Mouse (Mus musculus) cerebellum, adult 11-12 months (tissue): ENCODE measurements around the gene Nudt9.

Experiments used
- DNase-seq: peaks from one replicate; pipeline ENCODE4 v3.0.0; 2022

The Nudt9 gene

DNA sequence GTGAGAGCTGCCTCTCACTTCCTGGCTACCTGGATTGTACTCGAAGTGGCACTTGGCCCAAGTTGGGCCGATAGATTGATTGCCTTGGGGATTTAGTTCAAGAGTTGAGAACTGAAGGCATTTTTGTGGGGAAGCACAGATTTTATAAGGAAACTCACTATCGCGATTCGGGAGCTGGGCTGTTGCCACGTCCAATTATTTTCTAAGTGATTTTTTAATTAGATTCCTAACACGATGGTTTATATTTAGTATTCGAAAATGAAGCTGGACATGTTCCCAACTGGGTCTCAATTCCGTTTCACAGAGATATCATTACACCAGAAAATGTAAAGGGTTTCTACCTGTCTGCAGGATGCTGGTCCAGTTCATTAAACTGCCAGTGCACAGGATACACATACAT lies 39.3 kb downstream of the Nudt9 start:
- DNase-seq: no peak

DNA sequence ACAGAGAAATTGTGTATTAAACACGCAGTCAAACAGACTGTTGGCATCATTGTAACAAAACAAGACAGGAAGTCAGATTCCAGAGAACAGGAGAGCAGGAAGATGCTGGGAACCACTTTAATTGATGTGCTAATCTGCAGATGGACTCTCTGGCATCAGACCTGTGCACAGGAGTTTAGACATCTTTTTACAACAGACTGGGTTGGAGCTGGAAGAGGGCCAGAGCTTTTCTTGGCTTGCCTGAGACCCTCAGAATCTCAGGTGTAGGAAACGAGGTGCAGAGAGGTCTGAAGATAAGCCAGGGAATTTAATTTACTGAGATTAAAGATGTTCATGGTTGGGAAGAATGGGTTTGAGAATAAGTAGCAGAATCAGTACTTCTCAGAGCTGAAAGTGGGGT lies 43.6 kb downstream of the Nudt9 start:
- no peak for DNase-seq

DNA sequence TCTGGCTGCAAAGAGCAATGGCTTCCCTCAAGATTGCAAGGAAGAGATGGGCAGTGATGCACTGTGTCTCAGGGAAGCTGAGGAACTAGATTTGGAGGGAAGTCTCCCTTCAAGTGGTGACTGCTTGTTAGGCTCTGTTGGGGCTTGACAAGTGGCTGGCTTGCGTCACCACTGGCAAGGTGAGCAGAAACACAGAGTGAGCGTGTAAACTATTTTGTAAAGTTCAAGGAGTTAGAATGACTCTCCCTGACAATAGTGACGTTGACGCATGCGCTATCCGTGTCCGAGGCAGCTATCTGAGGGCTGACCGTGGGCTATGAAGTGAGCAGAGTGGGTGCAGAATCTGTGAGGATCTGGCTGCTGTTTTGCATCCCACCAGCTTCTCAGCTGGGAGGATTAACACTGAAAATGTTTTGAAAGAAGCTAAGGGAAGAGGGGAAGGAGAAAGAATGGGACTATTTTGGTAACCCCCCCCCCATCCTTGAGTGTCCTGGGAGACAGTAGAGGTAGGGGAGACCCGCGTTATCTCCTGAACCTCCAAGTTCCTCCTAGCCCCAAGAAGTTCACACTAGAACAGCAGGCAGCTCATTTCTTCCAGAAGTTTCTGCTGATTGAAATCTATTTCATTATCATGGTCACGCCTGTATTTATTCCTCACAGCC lies 49.4 kb downstream of the Nudt9 start:
- no peak for DNase-seq

DNA sequence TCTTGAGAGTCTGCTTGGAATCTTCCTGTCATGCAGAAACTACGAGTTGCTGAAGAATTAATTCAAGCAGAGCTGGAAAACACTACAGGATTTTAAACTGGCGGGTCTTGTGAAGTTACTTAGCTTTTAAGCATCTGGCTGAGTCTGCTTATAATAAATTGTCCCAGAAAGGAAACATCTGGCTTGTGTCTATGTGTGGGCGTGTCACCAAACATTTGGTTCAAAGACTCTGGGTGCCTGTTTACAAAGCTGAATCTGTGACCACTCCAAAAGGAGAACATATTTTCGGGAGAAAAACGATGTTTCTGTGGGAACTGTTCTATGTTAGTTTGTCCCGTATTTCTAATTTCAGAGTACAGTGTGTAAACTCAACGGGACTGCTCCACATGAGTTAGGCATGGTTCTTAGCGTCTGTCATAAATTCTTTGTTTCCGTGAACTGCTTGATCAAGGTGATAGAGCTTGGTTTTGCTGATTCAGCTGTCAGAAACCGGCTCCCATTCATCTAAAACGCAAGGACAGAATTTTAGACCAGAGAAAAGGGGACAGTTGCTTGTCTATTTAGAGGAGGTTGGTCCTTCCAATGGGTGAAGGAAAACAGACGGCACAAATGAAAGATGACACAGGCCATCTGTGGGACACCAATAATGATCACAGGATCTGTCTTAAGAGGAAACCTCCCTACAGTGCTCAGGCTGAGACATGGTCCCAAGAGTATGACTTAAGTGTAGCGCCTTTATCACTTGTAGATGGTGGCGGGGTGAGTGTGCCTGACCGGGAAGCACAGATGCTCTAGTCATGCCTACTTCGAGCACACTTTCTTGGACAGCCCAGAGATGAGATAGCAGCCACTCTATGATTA lies 50.2 kb downstream of the Nudt9 start:
- no peak for DNase-seq

DNA sequence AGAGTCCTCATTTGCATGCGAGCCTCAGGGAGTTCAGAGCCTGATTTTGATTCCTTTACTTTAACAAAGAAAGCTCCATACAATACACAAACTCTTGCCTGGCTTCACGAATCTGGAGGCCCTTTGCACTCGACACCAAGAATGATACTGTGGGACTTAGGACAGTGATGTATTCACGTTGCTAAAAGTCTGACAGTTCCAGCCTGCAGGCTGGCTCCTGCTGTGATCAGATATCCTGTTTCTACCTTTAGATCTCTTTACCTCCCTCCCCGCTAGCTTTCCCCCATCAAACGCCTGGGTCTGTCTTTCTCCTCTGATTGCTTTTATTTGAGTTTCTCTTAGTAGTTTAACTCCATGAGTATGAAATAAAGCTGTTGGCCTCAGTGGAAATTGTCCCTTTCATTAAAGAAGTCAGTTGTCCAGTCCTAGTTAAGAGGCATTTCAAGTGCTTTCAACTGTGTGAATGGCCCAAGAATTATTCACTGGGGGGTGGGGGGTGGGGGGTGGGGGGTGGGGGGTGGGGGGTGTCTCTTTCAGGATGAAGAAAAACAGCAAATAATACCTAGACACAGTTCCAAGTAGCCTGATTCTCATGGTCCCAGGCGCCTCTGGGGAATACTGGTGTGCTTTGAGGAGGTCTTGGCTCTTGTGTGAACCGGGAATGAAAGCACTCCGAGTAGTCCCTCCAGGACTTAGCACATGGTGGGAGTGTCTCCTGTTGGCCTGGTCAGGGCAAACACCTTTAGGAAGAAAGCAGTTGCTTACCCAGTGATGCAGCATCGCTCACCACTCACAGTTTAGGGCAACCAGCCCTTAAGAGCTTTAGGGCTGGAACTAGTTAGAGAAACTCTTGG lies 55.8 kb downstream of the Nudt9 start:
- DNase-seq: no peak

DNA sequence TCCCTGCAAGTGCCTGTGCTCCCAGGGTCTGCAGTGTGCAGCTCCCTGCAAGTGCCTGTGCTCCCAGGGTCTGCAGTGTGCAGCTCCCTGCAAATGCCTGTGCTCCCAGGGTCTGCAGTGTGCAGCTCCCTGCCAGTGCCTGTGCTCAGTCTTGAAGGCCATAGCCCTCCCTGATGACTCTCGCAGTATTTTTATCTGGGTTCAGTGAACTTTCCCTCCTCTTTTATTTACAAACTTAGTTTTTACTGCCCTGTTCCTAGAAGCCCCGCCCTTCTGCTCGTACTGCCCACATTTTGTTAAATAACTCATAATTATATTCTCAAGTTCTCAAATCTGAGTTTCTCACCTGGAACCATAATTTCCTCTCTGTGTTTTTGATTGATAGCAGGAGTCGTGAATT lies 57.1 kb downstream of the Nudt9 start:
- no peak for DNase-seq

DNA sequence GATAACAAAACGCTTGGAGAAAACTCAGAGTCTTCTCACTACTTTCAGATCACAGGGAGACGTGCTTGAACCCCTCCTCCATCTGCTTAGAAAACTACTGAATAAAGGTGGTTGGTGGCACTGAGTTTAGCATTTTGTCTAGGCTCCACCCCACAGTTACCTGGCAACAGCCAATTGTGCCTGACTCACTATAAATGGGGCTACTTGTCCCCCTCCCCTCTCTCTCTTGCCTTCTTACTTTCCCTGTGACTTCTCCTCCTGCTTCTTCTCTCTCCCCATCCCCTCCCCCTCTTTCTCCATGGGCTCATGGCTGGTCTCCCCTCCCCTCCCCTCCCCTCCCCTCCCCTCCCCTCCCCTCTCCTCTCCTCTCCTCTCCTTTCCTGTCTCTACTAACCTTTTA lies 58.0 kb downstream of the Nudt9 start:
- DNase-seq: no peak

DNA sequence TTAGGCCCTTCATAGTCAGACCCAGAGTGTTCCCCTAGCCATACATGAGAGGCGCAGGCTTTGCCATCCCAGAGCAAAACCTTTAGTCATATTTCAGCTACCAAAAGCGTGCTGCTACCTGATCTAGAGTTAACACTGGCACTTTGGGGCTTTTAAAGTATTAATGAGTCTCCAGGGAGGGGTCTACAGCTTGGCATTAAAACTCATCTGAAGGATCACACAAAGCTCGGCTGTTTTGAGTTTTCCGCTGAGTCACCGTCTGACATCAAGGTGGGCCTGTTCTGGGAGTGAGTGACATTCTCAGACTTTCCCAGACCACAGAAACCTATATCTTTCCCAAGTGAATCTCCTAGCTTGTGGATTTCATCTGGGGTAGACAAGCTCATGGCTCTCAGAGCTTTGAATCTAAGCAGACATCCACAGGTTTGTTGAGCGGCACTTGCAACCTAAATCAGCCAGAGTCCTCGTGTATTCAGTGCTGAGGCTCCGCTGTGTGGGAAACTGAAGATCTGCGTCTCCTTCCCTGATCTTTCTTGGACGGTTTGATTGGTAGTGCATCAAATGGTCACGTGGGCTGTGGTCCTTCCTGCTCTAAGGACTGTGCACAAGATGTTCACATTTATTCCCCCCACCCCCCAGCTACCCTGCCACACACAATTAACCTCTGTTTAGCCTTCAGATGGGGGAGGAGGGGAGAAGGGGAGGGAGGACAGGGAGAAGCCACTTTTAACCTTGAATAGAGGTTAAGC lies 62.2 kb downstream of the Nudt9 start:
- no peak for DNase-seq

DNA sequence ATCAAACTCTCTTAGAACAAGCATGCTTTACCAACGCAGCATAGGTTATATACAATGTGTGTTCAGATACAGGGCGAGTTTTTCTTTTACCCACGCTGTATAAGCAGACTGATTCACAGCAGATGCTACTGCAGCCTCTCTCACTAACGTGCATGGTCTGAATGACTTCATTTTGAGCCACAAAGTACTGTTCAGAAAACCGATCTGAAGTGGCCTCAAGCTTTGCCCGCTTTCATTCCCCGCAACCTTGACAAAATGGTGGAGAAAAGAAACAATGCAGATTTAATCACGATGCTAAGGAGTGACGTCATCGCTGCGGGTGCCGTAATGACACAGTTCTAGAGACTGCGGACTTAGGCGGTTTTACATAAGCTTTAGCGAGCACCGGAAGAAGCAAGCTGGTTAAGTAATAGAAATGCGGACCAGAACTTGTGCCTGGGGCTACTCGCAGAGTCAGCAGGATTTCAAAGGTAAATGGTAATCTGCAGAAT lies 62.8 kb downstream of the Nudt9 start:
- DNase-seq: peak; percentile 42

DNA sequence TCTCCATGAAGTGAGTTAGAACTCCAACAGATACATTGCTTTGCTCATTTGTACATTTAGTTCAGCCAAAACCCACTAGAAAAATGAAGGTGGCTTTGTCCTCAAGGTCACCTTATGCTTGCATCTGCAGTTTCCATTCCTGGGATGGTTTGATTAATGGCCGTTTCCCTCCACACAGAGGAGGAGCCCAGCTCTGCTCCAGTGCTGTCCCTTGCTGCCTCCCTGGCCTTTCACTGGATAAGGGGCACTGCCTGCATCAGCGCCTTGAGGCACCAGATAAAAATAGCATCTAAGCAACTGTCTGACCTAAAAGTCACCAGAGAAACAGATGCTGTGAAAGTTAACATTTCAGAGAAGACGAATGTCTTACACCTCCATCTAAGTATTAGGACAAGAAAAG lies 63.4 kb downstream of the Nudt9 start:
- DNase-seq: no peak

DNA sequence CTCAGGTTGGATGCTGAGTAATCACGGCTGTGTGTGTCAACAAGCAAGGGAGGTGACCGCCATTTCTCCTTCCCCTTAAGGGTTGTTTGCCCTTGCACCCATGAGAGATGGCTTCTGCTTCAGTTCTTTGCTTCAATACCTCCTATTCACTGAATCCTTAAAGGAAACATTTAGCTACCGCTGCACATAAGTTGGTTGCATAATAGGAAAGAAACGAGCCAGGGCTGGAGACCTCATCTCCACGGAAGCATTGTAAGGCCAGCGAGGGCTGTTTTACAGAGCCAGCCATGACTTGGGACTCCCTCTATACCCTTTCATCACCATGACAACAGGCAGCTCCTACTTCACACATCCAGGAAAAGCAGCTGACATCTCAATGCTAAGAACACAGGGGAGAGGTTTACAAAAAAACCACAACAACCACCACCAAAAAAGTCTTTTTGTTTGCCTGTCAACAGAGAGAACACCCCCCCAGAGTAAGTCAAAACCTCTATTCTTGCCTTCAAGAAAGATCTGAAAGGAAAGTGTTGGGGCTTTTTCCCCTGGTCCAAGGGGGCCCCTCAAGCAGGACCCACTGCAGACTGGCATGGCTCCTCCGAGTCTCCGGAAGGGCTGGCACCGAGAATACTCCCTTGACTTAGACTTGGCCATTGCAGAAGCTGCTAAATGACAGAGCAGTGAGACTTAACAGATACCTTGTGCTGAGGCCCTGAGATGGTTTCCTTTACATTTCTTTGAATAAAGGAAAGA lies 64.2 kb downstream of the Nudt9 start:
- peak; percentile 44 for DNase-seq

DNA sequence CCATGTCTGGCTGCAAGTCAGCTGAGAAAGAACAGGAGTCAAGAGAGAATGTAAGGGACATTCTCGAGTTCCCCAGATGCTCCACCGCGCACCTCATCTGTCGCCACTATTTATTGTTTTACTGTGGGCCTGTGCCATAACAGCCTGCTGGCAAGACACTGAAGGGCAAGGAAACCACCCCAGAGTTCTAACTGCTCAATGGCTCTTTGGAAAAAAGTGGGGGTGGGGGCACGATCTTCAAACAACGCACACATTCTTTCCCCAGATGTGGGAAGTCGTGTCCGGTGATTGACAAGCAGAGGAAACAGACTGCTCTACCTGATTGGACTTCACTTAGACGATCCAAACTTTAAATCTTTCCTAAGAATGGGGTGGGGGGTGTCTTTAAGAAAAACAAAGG lies 65.9 kb downstream of the Nudt9 start:
- DNase-seq: no peak

DNA sequence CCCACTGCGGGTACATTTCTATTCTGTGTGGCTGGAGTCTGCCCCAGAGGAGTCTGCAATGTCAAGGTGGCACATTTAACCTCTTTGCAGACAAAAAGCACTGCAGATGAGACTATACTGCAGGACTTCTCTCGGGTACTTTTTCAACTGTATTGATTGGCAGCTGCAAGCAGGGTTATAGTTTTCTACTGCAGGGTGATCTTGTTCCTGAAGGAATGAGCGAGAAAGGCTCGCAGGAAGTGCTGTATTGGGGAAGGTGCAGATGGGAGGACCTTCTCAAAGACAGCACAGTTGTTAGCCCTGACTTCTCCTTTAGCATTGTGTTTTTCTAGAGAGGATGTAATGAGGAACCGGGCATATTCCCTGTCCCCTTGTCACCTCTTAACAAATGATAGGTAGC lies 66.4 kb downstream of the Nudt9 start:
- DNase-seq: no peak

DNA sequence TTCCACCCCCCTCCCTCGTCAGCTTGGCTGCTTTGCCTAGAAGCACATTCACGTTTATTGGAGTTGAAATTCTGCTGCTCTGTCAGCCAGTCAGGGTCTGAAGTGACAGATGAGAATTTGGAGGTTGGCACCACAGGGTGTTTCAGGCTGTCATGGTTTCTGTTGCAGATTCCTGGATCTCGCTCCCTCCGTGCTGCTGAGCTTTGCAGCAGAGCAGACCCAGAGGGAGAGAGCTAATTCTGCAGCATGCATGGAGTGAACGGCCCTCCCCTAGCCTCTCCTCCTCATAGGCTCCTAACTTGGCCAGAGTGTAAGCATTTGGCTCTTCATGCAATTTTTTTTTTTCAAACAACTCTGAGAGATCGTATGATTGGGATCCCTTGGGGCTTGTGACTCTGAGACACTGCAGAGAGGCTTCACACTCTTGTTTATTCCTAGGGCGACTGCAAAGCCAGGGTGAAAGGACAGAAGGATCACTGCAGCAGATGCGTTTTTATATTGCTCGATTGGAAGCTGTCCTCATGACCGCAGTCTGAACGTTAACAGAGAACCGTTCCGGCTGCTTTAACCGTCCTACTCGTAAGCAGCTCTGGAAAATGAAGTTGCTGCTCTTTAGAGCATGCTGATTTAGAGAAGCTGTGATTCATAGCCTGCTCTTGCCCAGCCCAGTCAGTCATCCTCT lies 67.5 kb downstream of the Nudt9 start, which contains the start of gene Sparcl1:
Sparcl1 (minus strand) TSS at position 243 of the 682 bp plus-strand sequence.
- peak; percentile 37 for DNase-seq
